Mouse (Mus musculus) cortical plate, adult 2 months (tissue): ENCODE data around the gene H2-T23. TPM values are rescaled to one million over a fixed set of nuclear protein-coding genes. Genes with fewer than 3 reads are reported as not detected.
A peak's percentile ranks its signal among the peaks of the same experiment; 100 is the strongest.
"Not testable (repeated sequence)": the region's sequence is repeated elsewhere in the genome, so short reads cannot be mapped to it uniquely, and the experiment has no call there.

Experiments used
- H3K27ac ChIP-seq: fragments of 200-500 bp; 2 replicates; pipeline ENCODE4 v1.5.1; 2012; ENCODE audit warnings: low read length, control low read depth, inconsistent platforms; ENCODE audit not compliant: insufficient read depth
- H3K4me1 ChIP-seq: fragments of 200-500 bp; 2 replicates; pipeline ENCODE4 v1.6.1; 2011; ENCODE audit warnings: low read length; ENCODE audit not compliant: control insufficient read depth, insufficient read depth
- H3K4me3 ChIP-seq: fragments of 200-500 bp; 2 replicates; pipeline ENCODE4 v1.5.1; 2011; ENCODE audit warnings: mild to moderate bottlenecking, low read length, control low read depth; ENCODE audit not compliant: insufficient read depth
- CTCF ChIP-seq: fragments of 200-500 bp; IDR thresholded peaks from 2 replicates; pipeline ENCODE4 v1.5.1; 2011; ENCODE audit warnings: mild to moderate bottlenecking, control low read depth, low read length; ENCODE audit not compliant: insufficient read depth; ENCODE audit errors: extremely low read depth
- POLR2A ChIP-seq: fragments of 200-500 bp; IDR thresholded peaks from 2 replicates; pipeline ENCODE4 v1.6.1; 2011; ENCODE audit warnings: mild to moderate bottlenecking, low read length, control low read depth; ENCODE audit not compliant: insufficient read depth; ENCODE audit errors: extremely low read depth
- polyA plus RNA-seq: library from polyadenylated mRNA; depleted of rRNA; stranded (reverse); fragments of >200 nt; gene quantifications from 2 replicates; pipeline ENCODE4 v1.2.3, GENCODE M21; 2012

Gene H2-T23
- polyA plus RNA-seq, 1 experiment, result 27.6 TPM

DNA sequence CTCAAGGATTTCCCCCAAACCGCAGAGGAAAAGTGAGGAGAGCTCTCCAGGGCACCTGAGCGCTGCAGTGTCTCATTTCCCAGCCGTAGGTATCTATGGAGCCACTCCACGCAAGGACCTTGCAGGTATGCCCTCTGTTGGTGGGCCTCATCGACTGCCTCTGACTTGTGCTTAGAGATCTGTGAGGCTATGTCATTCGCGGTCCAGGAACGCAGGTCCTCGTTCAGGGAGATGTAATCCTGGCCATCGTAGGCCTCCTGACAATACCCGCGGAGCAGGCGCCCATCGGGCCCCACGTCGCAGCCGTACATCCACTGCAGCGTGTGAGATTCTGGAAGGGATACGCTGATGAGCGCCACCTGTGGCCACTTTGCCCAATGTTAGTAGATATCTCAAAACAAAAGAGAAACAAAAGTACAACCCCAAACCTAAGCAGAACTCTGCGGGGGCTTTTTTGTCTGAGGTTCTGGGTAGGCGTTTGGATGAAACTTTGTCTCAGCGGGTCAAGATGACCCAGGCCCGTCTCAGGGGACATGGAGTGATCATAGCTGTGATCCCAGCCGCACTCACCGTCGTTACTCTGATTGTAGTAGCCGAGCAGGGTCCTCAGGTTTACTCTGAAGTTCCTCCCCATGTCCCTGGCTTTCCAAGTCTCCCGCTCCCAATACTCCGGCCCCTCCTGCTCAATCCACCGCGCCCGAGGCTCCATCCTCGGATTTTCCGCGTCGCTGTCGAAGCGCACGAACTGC is 898 bp downstream of the H2-T23 start:
- TF ChIP-seq CTCF, result peak; percentile 31; the same call in 1 of the 2 replicates
- H3K27ac ChIP-seq, H3K4me1 ChIP-seq: not testable (repeated sequence)
- H3K4me3 ChIP-seq, result peak overlapping the region; percentile 63

DNA sequence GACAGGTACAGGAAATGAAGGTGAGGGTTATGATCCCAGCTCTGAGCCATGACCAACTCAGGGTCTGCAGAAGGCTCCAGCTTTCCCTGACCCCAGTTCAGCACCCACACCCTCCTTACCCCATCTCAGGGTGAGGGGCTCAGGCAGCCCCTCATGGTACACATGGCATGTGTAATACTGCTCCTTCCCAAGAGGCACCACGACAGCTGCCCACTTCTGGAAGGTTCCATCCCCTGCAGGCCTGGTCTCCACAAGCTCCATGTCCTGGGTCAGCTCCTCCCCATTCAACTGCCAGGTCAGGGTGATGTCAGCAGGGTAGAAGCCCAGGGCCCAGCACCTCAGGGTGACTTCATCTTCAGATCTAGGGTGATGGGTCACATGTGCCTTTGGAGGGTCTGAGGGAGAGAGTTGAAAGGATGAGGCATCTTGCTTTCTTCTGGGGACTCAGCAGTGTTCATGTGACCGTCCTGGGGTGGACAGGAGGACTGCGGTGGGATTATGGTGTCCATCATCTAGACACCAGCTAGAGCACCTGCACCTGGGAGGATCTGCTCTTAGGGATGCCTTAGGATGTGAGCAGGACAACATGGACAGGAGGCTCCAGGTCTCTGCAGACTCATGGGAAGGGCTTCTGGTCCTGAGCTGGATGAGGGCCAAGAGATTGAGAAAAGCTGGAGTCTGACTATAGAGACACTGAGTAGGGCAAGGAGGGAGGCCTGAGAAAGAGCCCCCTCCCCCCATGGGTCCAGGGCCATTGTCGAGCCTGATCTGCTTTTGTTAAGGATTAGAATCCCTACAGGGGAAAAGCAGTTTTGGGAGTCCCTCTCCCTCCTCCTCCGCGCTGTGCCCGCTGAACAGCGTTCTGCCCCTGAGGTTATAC is 1.7 kb downstream of the H2-T23 start:
- peak overlapping the region; percentile 63 for H3K4me3 ChIP-seq
- H3K27ac ChIP-seq, H3K4me1 ChIP-seq: not testable (repeated sequence)

- H3K27ac ChIP-seq, H3K4me3 ChIP-seq, H3K4me1 ChIP-seq: not testable (repeated sequence)
Measured at GRCm38 (mm10) chr17:36030046-36030702, 2.5 kb downstream of the H2-T23 start.

GRCm38 (mm10) chr17:36028879-36029619 is 3.6 kb downstream of the H2-T23 start:
- H3K27ac ChIP-seq, result no peak overlapping the region
- peaks cover 4% of the 10 kb centered on the region for H3K4me1 ChIP-seq
- no peak overlapping the region for H3K4me3 ChIP-seq
- TF ChIP-seq CTCF (no peak), POLR2A (no peak)

- no peak for TF ChIP-seq POLR2A
- TF ChIP-seq CTCF, result no peak
- peaks cover 6% of the 10 kb centered on the region for H3K4me1 ChIP-seq
- H3K4me3 ChIP-seq, result no peak overlapping the region
- no peak overlapping the region for H3K27ac ChIP-seq
Measured at GRCm38 (mm10) chr17:36027663-36028062, 5.0 kb downstream of the H2-T23 start.

GRCm38 (mm10) chr17:36025901-36026300 is 6.8 kb downstream of the H2-T23 start:
- Histone ChIP-seq H3K4me1 (peaks cover 4% of the 10 kb centered on the region), H3K4me3 (no peak overlapping the region)
- TF ChIP-seq POLR2A, result no peak
- TF ChIP-seq CTCF, result no peak

DNA sequence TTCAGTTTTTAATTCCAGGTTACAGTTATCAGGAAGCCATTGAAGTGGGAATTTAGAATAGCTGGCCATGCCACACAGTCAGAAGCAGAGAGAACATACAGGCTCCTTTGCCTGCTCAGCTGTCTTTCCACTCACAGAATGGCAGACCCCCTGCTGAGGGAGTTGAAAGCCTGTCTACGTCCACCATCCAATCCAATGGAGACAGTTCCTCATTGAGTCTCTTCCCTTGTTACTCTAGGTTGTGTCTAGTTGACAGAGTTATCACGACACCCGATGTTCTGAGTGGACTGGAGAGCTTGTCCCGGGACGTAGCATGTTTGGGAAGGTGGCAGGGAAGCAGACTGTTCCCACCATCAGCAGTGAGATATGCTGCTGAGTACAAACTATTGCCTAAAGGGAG is 7.5 kb downstream of the H2-T23 start:
- TF ChIP-seq CTCF, result no peak
- no peak for TF ChIP-seq POLR2A
- Histone ChIP-seq H3K4me3 (no peak overlapping the region), H3K27ac (no peak overlapping the region), H3K4me1 (peaks cover 4% of the 10 kb centered on the region)

More at GRCm38 (mm10) chr17:36025901-36026300, 6.8 kb downstream of the H2-T23 start:
- no peak overlapping the region for H3K27ac ChIP-seq

DNA sequence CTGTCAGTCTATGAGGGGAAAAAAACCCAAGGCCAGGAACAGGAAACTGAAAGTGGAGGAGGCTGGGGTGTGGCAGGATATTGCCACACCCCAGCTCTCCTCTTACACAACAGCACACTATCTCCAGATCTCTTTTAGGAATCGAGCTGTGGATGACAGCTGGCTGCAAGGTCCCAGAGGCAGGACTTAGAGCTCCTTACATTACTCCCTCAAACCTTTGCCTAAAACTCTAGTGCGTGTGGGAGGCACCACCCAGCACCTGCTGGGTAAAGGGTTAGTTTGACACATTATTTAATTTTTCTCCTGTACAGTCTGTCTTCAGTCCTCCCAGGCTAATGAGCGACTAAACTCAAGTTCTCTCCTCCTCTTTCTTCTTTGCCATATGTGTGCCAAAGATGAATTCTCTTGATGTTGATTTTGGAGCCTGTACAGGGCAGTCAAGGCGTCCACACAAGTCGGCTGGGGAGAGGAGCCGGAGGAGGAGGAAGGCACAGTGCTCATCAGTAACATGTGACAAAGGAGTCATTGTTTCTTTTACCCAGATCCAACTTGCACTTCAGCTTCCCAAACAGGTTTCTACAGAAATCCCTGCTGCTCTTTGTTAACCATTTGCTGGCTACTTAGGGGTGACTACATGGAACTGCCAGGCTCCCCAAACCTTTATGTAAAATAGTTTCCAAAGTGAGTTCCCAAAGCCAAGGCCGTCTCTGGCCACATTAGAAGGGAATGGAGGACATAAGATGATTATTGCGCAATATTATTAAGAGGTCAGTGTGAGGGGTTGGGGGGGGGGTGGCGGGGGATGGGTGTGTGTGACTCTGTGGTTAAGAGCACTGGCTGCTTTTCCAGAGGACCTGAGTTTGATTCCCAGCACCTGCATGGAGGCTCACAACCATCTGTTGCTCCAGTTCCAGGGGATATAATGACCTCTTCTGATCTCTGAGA is 8.7 kb downstream of the H2-T23 start:
- TF ChIP-seq CTCF, result no peak
- TF ChIP-seq POLR2A, result no peak
- H3K27ac ChIP-seq, result peak overlapping the region; percentile 56
- H3K4me3 ChIP-seq, result no peak overlapping the region
- peaks cover 4% of the 10 kb centered on the region for H3K4me1 ChIP-seq

DNA sequence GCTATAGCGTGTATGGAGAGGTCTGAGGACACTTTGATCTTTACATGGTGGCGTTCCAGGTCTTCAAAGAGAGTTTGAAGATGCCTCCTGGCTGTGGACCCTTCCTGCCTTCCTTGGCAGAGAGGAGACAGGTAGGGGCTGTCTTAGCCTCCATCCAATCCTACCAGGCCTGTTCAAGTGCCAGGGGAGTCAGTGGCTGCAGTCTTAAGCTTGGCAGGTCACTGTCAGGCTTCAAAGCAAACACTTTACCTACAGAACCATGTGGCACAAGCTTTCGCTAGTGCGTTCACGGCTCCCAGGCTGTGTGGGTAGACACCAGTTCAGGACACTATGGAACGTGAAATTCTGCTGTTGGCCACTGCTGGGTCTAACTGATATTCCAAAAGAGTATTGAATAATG is 9.7 kb downstream of the H2-T23 start:
- no peak for TF ChIP-seq CTCF
- no peak for TF ChIP-seq POLR2A
- Histone ChIP-seq H3K27ac (no peak overlapping the region), H3K4me3 (no peak overlapping the region), H3K4me1 (peaks cover 4% of the 10 kb centered on the region)
